Mouse (Mus musculus) Patski (cell line): ENCODE data around the gene Slc16a13. TPM values are rescaled to one million over a fixed set of nuclear protein-coding genes. Genes with fewer than 3 reads are reported as not detected.
A peak's percentile ranks its signal among the peaks of the same experiment; 100 is the strongest.
"Not testable (repeated sequence)": the region's sequence is repeated elsewhere in the genome, so short reads cannot be mapped to it uniquely, and the experiment has no call there.

Experiments used
- ATAC-seq: fragments of 100-300 bp; one replicate; pipeline ENCODE4 v1.8.0; 2021
- CTCF ChIA-PET: fragments of 350-600 bp; sonication (Branson Sonifier 250); formaldehyde crosslinking; loops from one replicate; lab custom pipeline; 2022; ENCODE audit warnings: inconsistent platforms; lab: Charles Lee
- POLR2A ChIA-PET: fragments of 350-600 bp; sonication (Branson Sonifier 250); formaldehyde crosslinking; loops from one replicate; lab custom pipeline; 2022; ENCODE audit warnings: antibody characterized with exemption, inconsistent platforms; lab: Charles Lee
- DNase-seq: peaks from one replicate; pipeline ENCODE4 v3.0.0-alpha.2; 2011; ENCODE audit warnings: low read depth, low spot score
- H3K27me3 ChIP-seq: fragments of 371-371 bp; one replicate; pipeline ENCODE4 v1.5.1; 2021
- CTCF ChIP-seq: fragments of 100-300 bp; IDR thresholded peaks from one replicate; pipeline ENCODE4 v1.5.1; 2021
- in situ Hi-C: fragments of 300-500 bp; cut with MboI; formaldehyde crosslinking; loops from 3 replicates; pipeline ENCODE4 v1.11.1; 2018; ENCODE audit warnings: low pct_unique_long_range_greater_than_20kb, mixed read lengths
- polyA plus RNA-seq: library from polyadenylated mRNA; unstranded; gene quantifications from one replicate; pipeline ENCODE4 v1.2.3, GENCODE M21; 2021

Slc16a13 gene
- polyA plus RNA-seq, 1 experiment from 2014 or later: 12.2 TPM

DNA sequence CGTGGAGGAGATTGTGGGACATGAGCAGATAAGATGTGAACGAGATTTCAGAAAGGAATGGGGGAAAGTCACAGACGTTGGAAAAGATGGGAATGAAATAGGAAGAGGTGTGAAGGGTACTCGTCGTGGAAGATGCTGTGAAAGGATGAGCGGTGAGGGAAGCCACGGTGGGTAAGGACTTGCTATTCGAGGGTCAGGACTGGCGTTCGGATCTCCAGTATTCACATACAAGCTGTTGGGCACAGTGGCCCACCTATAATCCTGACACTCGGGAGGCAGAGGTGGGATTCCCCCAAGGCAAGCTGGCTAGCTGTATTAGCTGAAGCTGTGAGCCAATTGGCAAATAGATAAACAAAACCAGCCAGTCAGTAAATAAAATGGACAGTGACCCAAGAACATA, 42.1 kb downstream of the Slc16a13 start:
- no peak for TF ChIP-seq CTCF
- POLR2A ChIA-PET: no interaction called here
- H3K27me3 ChIP-seq: no peaks in the 10 kb centered on the region
- DNase-seq (no peak), ATAC-seq (no peak)
- in situ Hi-C loops: no loop called here
- CTCF ChIA-PET: interaction anchor here (1.1 kb wide), 1 partner anchor 9 kb away, joined by 6 read pairs; no protein-coding TSS in a partner anchor

DNA sequence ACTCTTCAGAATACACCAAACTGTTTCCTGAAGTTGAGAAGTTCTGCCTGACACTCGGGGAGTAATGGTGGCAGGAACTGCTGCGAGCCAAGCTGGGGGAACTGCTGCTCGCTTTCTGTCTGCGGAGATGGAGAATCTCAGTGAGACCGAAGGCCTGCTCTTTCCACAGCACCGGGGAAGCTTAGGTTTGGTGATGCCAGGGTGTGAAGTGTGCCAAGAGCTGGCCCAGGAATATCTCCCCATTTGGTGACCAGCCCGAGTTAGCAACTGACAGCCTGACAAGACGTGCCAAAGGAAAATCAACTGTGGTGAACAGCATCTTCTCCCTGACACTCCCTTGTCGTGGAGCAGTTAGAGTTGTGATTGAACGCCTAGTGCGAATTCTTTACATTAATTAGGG, 42.6 kb downstream of the Slc16a13 start:
- ATAC-seq (no peak), DNase-seq (no peak)
- ChIA-PET CTCF (interaction anchor here (1.0 to 1.1 kb wide), 2 partner anchors 10 to 23 kb away, joined by 4 to 6 read pairs; no protein-coding TSS in a partner anchor), POLR2A (no interaction called here)
- in situ Hi-C loops: no loop called here
- TF ChIP-seq CTCF: no peak
- H3K27me3 ChIP-seq: no peaks in the 10 kb centered on the region

DNA sequence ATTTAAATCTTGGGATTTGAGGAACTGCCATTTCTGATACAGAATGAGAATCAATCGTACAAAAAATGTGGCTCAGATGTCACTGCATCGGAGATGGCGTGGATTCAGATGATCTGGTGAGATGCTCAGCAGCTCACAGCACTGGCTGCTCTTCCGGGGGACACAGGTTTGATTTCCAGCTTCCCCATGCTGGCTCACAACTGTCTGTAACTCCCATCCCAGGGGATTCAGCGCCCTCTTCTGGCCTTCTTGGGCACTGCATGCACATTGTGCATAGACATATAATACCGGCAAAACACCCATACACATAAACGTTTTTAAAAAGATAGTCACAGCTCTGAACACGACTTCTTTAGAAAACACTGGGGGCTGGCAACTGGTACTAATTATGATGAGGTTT, 43.2 kb downstream of the Slc16a13 start:
- DNase-seq (no peak), ATAC-seq (no peak)
- POLR2A ChIA-PET: no interaction called here
- in situ Hi-C loops: no loop called here
- TF ChIP-seq CTCF: peak; percentile 67
- H3K27me3 ChIP-seq: no peaks in the 10 kb centered on the region
- CTCF ChIA-PET: interaction anchor here (1.0 to 1.1 kb wide), 2 partner anchors 10 to 24 kb away, joined by 4 to 6 read pairs; no protein-coding TSS in a partner anchor

DNA sequence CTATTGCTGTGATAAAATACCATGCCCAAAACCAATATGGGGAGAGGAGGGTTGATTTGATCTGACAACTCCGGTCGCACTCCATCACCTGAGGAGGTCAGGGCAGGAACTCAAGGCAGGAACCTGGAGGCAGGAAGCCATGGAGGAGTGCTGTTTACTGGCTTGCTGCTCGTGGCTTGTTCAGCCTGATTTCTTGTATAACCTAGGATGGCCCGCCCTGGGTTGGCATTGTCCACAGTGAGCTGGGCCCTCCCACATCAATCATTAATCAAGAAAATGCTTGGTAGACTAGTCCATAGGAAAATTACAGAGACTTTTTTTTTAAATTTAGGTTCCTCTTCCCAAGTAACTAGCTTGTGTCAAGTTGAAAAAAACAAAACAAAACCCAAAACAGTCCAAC, 46.4 kb downstream of the Slc16a13 start:
- no peaks in the 10 kb centered on the region for H3K27me3 ChIP-seq
- no peak for TF ChIP-seq CTCF
- DNase-seq: no peak
- ChIA-PET CTCF (interaction anchor here (1.6 to 1.7 kb wide), 2 partner anchors 27 to 39 kb away, joined by 5 to 8 read pairs; partner anchors contain the start of gene Slc16a11), POLR2A (no interaction called here)
- in situ Hi-C loops: loop anchor here (5.0 kb wide), 1 partner anchor 33 kb away; no protein-coding TSS in a partner anchor
- ATAC-seq: no peak

DNA sequence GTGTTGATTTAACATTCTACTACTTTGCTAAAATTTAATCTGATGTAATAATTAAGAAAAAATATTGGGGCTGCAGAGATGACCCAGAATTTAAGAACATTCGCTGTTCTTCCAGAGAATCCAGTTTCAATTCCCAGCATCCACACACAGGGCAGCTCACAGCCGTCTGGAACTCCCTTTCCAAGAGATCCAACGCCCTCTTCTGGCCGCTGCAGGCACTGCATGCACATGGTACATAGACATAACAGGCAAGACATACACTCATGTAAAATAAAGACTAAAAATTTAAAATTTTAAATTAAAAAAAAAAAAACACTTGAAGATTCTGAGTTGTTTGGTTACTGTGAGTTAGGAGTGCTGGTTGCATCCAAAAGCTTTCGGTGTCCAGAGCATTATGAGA, 48.6 kb downstream of the Slc16a13 start:
- H3K27me3 ChIP-seq: no peaks in the 10 kb centered on the region
- CTCF ChIA-PET: interaction anchor here (0.9 to 2.4 kb wide), 2 partner anchors 22 to 41 kb away, joined by 3 to 11 read pairs; partner anchors contain the start of gene Slc16a11
- in situ Hi-C loops: loop anchor here (5.0 kb wide), 1 partner anchor 35 kb away; no protein-coding TSS in a partner anchor
- TF ChIP-seq CTCF: no peak
- no peak for DNase-seq
- POLR2A ChIA-PET: no interaction called here
- ATAC-seq: no peak

DNA sequence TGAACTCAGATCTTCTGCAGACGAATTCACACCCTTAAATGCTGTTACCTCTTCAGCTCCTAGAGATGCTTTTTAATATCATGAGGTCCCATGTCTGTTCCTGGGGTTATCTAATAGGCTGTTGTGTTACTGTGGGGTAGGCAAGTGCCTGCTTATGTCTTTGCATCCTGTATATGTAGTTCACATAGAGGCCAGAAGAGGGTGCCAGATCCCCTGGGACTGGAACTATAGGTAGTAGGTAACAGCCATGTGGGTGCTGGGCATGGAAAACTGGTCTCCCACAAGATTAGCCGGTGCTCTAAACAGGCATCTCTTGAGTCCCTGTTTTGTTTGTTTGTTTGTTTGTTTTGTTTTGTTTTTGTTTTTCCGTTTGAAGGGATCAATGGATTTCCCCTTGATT, 49.0 kb downstream of the Slc16a13 start:
- CTCF ChIA-PET: interaction anchor here (0.9 to 2.4 kb wide), 3 partner anchors 22 to 41 kb away, joined by 3 to 11 read pairs (median 7); partner anchors contain the start of gene Slc16a11
- peaks cover under 1% of the 10 kb centered on the region for H3K27me3 ChIP-seq
- in situ Hi-C loops: loop anchor here (5.0 kb wide), 1 partner anchor 35 kb away; no protein-coding TSS in a partner anchor
- POLR2A ChIA-PET: no interaction called here
- DNase-seq: no peak
- TF ChIP-seq CTCF: peak; percentile 86
- no peak for ATAC-seq

DNA sequence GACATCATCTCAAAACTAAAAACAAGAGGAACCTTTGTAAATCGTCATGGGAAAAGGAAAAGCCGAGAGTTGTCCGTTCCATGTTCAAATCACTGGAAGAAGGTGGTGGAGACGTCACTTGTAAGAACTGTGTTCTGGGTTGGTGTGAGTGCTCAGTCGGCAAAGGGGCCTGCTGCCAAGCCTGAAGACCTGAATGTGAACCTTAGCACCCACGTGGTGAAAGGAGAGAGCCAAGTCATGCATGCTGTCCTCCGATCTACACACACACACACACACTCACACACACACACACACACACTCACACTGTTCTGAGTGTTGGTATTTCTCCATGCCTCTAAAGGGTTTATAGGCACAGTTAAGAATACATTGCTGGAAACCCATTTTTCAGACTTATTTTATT, 49.7 kb downstream of the Slc16a13 start:
- peaks cover 7% of the 10 kb centered on the region for H3K27me3 ChIP-seq
- ATAC-seq: no peak
- ChIA-PET POLR2A (no interaction called here), CTCF (interaction anchor here (0.9 to 2.4 kb wide), 3 partner anchors 21 to 42 kb away, joined by 3 to 11 read pairs (median 7); partner anchors contain the start of gene Slc16a11)
- no peak for DNase-seq
- in situ Hi-C loops: loop anchor here (5.0 kb wide), 1 partner anchor 36 kb away; no protein-coding TSS in a partner anchor
- TF ChIP-seq CTCF: no peak

DNA sequence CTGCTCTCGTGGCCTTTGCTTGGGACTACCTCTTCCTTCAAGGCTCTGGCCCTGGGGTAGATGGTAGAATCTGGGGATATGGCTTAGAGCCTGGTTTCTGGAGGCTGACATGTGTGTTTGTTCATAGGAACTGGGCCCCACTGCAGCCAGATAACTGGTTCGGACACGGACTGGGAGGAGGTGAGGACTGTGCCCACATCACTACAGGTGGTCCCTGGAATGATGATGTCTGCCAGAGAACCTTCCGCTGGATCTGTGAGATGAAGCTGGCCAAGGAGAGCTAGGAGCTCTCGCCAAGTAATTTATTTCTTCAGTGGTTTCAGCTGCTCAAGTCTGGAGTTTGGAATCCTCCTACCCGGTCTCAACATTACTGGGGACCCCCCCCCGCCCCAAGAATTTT, 50.6 kb downstream of the Slc16a13 start:
- ATAC-seq (no peak), DNase-seq (no peak)
- POLR2A ChIA-PET: no interaction called here
- TF ChIP-seq CTCF: no peak
- peaks cover 7% of the 10 kb centered on the region for H3K27me3 ChIP-seq
- CTCF ChIA-PET: interaction anchor here (0.9 to 2.4 kb wide), 3 partner anchors 20 to 31 kb away, joined by 3 to 11 read pairs (median 7); no protein-coding TSS in a partner anchor
- in situ Hi-C loops: loop anchor here (5.0 kb wide), 1 partner anchor 37 kb away; no protein-coding TSS in a partner anchor

DNA sequence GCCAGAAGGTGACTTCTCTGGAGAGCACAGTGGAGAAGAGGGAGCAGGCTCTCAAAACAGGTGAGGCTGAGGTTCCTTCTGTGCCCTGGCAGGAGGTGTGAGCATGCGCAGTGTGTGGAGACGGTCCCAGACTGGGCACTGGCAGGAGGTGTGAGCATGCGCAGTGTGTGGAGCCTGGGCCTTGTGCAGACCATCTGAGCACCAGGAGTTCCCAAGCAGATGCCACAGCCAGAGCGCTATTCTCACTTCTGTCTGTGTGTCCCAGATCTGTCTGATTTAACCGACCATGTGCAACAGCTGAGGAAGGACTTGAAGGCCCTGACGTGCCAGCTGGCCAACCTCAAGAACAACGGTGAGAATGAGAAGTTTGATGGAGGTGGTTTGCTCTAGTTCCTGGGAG, 51.4 kb downstream of the Slc16a13 start:
- ATAC-seq, in situ Hi-C loops, POLR2A ChIA-PET, DNase-seq, CTCF ChIA-PET: not testable (repeated sequence)
- peaks cover 12% of the 10 kb centered on the region for H3K27me3 ChIP-seq

GRCm38 (mm10) chr11:70168136-70168535, 52.7 kb downstream of the Slc16a13 start:
- TF ChIP-seq CTCF: no peak
- ATAC-seq (no peak), DNase-seq (no peak)
- H3K27me3 ChIP-seq: peaks cover 22% of the 10 kb centered on the region
- POLR2A ChIA-PET: no interaction called here
- in situ Hi-C loops: no loop called here
- CTCF ChIA-PET: interaction anchor here (1.1 to 1.5 kb wide), 3 partner anchors 13 to 34 kb away, joined by 3 to 4 read pairs (median 3); no protein-coding TSS in a partner anchor

Other genes starting within 250 kb of the Slc16a13 start
- 174 TPM for gene Ctdnep1, start 239.9 kb downstream of the Slc16a13 start, polyA plus RNA-seq
- gene Elp5, start 238.5 kb downstream of the Slc16a13 start, polyA plus RNA-seq: 76.4 TPM
- gene Gabarap, start 229.9 kb downstream of the Slc16a13 start, polyA plus RNA-seq: 528 TPM
- 76.1 TPM for gene Phf23, start 225.3 kb downstream of the Slc16a13 start, polyA plus RNA-seq
- gene Dvl2, start 220.5 kb downstream of the Slc16a13 start, polyA plus RNA-seq: 41.6 TPM
- 234 TPM for gene Acadvl, start 205.7 kb downstream of the Slc16a13 start, polyA plus RNA-seq
- gene Dlg4, start 204.1 kb downstream of the Slc16a13 start, polyA plus RNA-seq: 48.1 TPM
- not detected for gene Asgr1, start 167.0 kb downstream of the Slc16a13 start, polyA plus RNA-seq
- not detected for gene Asgr2, start 128.4 kb downstream of the Slc16a13 start, polyA plus RNA-seq
- gene Mgl2, start 90.7 kb downstream of the Slc16a13 start, polyA plus RNA-seq: not detected
- gene Clec10a, start 64.9 kb downstream of the Slc16a13 start, polyA plus RNA-seq: not detected
- 1.9 TPM for gene Slc16a11, start 8.3 kb downstream of the Slc16a13 start, polyA plus RNA-seq
- not detected for gene Bcl6b, start 8.7 kb upstream of the Slc16a13 start, polyA plus RNA-seq
- 50.1 TPM for gene 0610010K14Rik, start 16.9 kb upstream of the Slc16a13 start, polyA plus RNA-seq
- gene Gm21988, start 18.8 kb upstream of the Slc16a13 start, polyA plus RNA-seq: 4.3 TPM
- 145 TPM for gene Rnasek, start 18.8 kb upstream of the Slc16a13 start, polyA plus RNA-seq
- 0.03 TPM for gene Alox12, start 34.3 kb upstream of the Slc16a13 start, polyA plus RNA-seq
- not detected for gene Alox12e, start 101.6 kb upstream of the Slc16a13 start, polyA plus RNA-seq
- not detected for gene Alox15, start 131.0 kb upstream of the Slc16a13 start, polyA plus RNA-seq
- gene Pelp1, start 189.0 kb upstream of the Slc16a13 start, polyA plus RNA-seq: 31.0 TPM
- 22.5 TPM for gene Arrb2, start 211.6 kb upstream of the Slc16a13 start, polyA plus RNA-seq
- 41.3 TPM for gene Med11, start 230.9 kb upstream of the Slc16a13 start, polyA plus RNA-seq
- 3.5 TPM for gene Zmynd15, start 238.4 kb upstream of the Slc16a13 start, polyA plus RNA-seq
- gene Cxcl16, start 238.9 kb upstream of the Slc16a13 start, polyA plus RNA-seq: 32.7 TPM